Mouse (Mus musculus): ENCODE measurements at regions not wholly inside any gene's neighbourhood (a gene's known extent, or its start where the extent isn't known, plus 50 kb on each side); places are given as distances from the start of the nearest gene placed in this dataset.
A peak's percentile ranks its signal among the peaks of the same experiment; 100 is the strongest.

DNA sequence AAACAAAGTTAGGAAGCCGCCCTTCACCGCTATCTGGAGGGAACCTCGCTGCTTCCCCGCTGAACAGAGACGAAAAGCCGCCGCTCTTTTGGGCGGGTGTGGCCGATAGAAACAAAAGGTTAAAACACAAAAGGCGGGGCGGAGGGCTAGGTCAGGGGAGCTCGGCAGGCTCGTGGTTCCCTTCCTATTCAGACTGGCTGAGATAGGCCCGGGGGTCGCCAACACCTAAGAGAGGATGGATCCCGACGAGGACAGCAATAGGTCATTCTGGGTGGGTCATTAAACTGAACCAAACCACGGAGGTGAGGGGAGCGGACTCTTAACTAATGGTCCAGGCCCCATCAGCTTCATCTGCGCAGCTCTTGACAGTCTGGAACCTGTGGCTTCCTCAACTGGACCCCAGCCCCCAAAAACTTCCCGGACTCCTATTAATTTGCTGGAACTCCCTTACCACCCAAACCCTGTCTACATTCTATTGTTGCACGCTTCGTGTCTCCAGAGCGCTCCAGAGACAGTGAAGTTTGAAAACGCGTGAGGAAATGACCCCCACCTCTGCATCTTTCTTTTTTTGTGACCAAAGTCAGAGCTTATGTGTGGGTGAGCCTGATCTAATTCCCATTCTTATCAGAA, 69.2 kb downstream of the Sox4 start:
- TF ChIP-seq CTCF (IDR thresholded peaks at IDR 0.05; ENCODE audit: borderline replicate concordance, control insufficient read depth, extremely low read depth, insufficient read depth, low read length, poor library complexity): 0 out of 2 replicates have a peak, but pooled peaks have one; percentile 21
- TF ChIP-seq POLR2A (IDR thresholded peaks at IDR 0.05; ENCODE audit: control insufficient read depth, extremely low read depth, insufficient read depth, low read length, poor library complexity): peak; percentile 19; the same call in 1 of the 2 replicates

Data from thymus, adult 2 months (tissue).